ENCODE assay signal across 28 mouse cellular contexts in the genomic region with DNA sequence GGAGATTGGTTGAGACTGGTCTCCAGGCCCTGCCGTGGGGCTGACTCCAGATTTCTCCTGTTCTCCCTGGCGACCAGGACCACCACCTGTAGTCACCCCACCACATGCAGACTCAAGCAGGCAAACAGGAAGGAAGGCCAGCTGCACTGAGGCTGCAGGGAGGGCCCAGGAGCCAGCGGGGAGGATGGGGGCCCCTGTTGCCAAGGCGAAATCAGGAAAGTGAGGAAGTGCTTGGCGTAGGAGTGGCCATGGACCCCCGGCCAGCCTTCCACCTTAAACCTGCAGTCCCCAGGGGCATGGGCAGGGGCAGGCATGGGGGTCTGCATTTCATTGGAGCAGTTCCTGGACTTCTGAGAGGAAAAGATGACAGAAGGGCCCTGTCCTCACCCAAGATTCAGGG. TPM values are rescaled to one million over a fixed set of nuclear protein-coding genes. Genes with fewer than 3 reads are reported as not detected.
DNase-seq lines count a peak whose midpoint lies in the region; TF ChIP-seq lines count a peak whose summit lies in the region.
"Had no signal": no experiment of that assay in that cellular context is flagged by ENCODE, and none has a peak within 500 bp of the region (broad histone marks: within the 10 kb centered on the region; RNA-seq: fewer than 3 reads in every experiment).

No protein-coding gene starts in this region.

- no peak for TF ChIP-seq CTCF in gastrocnemius, adult 2 months (IDR thresholded peaks at IDR 0.05)
- TF ChIP-seq CTCF in left cerebral cortex, adult 2 months (IDR thresholded peaks at IDR 0.05) = no peak

- H3K27me3 ChIP-seq in embryonic facial prominence, embryonic 10.5 days (replicated peaks; ENCODE audit: low read depth, poor library complexity, severe bottlenecking) = peaks cover 28% of the 10 kb centered on the region

- intact Hi-C loops in gastrocnemius, adult 2 months (cut with DNase I) = no loop called here
- intact Hi-C loops in left cerebral cortex, adult 2 months (cut with DNase I) = no loop called here
- intact Hi-C loops in left cerebral cortex, postnatal 25 days (cut with DNase I) = no loop called here

- 75% methylated on average over 6 of the region's 6 CpGs for WGBS in embryonic facial prominence, embryonic 10.5 days

- peaks cover 76% of the 10 kb centered on the region for H3K36me3 ChIP-seq in embryonic facial prominence, embryonic 10.5 days (replicated peaks)

- H3K27ac ChIP-seq in gastrocnemius, adult 2 months = peak overlapping the region; percentile 61; the same call in 1 of the 2 replicates
- H3K27ac ChIP-seq in left cerebral cortex, adult 2 months = peak overlapping the region; percentile 71; the same call in 1 of the 2 replicates
- H3K27ac ChIP-seq in embryonic facial prominence, embryonic 10.5 days (replicated peaks) = 0 out of 2 replicates have a peak overlapping the region, but pooled peaks have one; percentile 36
- H3K27ac ChIP-seq: embryonic facial prominence, embryonic 13.5 days; forebrain, embryonic 13.5 days; macrophage; midbrain, embryonic 15.5 days had no signal

- no peak for DNase-seq in gastrocnemius, adult 2 months
- no peak for DNase-seq in gastrocnemius, postnatal 4 days (ENCODE audit: low spot score in 2 of 2)
- DNase-seq in left cerebral cortex, adult 2 months (ENCODE audit: extremely low spot score in 1 of 2, low spot score in 2 of 2) = no peak
- DNase-seq in left cerebral cortex, postnatal 25 days (ENCODE audit: low spot score in 2 of 2) = no peak
- DNase-seq in embryonic facial prominence, embryonic 10.5 days (ENCODE audit: low spot score) = no peak
- peak; percentile 31 for DNase-seq in thymus, postnatal 25 days
- DNase-seq in kidney, postnatal 14 days = no peak
- DNase-seq: adrenal gland, postnatal 14 days; cerebellum, postnatal 25 days; heart, postnatal 14 days; kidney, adult 9 months; right cerebral cortex, adult 18-20 months; right cerebral cortex, postnatal 4 days had no signal

- no peak overlapping the region for H3K4me3 ChIP-seq in gastrocnemius, adult 2 months
- no peak overlapping the region for H3K4me3 ChIP-seq in left cerebral cortex, adult 2 months
- H3K4me3 ChIP-seq in embryonic facial prominence, embryonic 10.5 days = no peak overlapping the region
- H3K4me3 ChIP-seq: embryonic facial prominence, embryonic 13.5 days; erythroblast, embryonic 14.5 days; forebrain, embryonic 13.5 days; heart, embryonic 12.5 days; midbrain, embryonic 15.5 days; neural tube, embryonic 13.5 days had no signal

- H3K4me1 ChIP-seq in embryonic facial prominence, embryonic 10.5 days = peaks cover 55% of the 10 kb centered on the region
- H3K4me1 ChIP-seq: midbrain, embryonic 15.5 days had no signal

- H3K9me3 ChIP-seq in embryonic facial prominence, embryonic 10.5 days = no peaks in the 10 kb centered on the region
- H3K9me3 ChIP-seq: embryonic facial prominence, embryonic 13.5 days; forebrain, embryonic 13.5 days; heart, embryonic 12.5 days; midbrain, embryonic 15.5 days; neural tube, embryonic 13.5 days had no signal

RNA-seq across cellular contexts. Expression of a gene that starts 3.3 kb away (rescaled TPM):
- total RNA-seq in gastrocnemius, adult 2 months (2021) = under 1 TPM; 0.15 to 0.56 TPM
- 1 to 10 TPM; 1.6 to 1.8 TPM for total RNA-seq in gastrocnemius, postnatal 4 days (2021)
- total RNA-seq in left cerebral cortex, adult 2 months (2021) = 1 to 10 TPM; 8.7 to 8.8 TPM
- total RNA-seq in left cerebral cortex, postnatal 25 days (2021) = 1 to 10 TPM; 4.9 to 5.2 TPM
- 0.43 and 1.2 TPM in 2 replicates for polyA plus RNA-seq in embryonic facial prominence, embryonic 10.5 days (2016; fragmentation: Nextera tagmentation; extraction: Ambion mirVana)
- total RNA-seq: granulocyte monocyte progenitor cell, adult 5-6 weeks had no signal
- polyA plus RNA-seq: macrophage had no signal

RNA-seq across cellular contexts. Expression of a gene that starts 11.4 kb away (rescaled TPM):
- not detected for total RNA-seq in gastrocnemius, adult 2 months (2021)
- under 1 TPM in 1 of 2 experiments, not detected in 1; 0.27 TPM for total RNA-seq in gastrocnemius, postnatal 4 days (2021)
- total RNA-seq in left cerebral cortex, adult 2 months (2021) = under 1 TPM; 0.49 to 0.57 TPM
- 1 to 10 TPM; 1.0 to 1.1 TPM for total RNA-seq in left cerebral cortex, postnatal 25 days (2021)
- 0.10 and 0.35 TPM in 2 replicates for polyA plus RNA-seq in embryonic facial prominence, embryonic 10.5 days (2016; fragmentation: Nextera tagmentation; extraction: Ambion mirVana)
- total RNA-seq: gastrocnemius, adult 8-10 months; granulocyte monocyte progenitor cell, adult 5-6 weeks; heart, postnatal 14 days; layer of hippocampus, postnatal 14 days had no signal
- polyA plus RNA-seq: erythroblast, embryonic 14.5 days; forebrain, embryonic 13.5 days; limb, embryonic 11.5 days; macrophage; midbrain, embryonic 15.5 days; neural tube, embryonic 13.5 days; stomach, embryonic 14.5 days had no signal

RNA-seq across cellular contexts. Expression of a gene that starts 17.4 kb away (rescaled TPM):
- total RNA-seq in gastrocnemius, adult 2 months (2021) = not detected
- total RNA-seq in gastrocnemius, postnatal 4 days (2021) = not detected
- total RNA-seq in left cerebral cortex, adult 2 months (2021) = 1 to 10 TPM in 1 of 2 experiments, not detected in 1; 1.1 TPM
- total RNA-seq in left cerebral cortex, postnatal 25 days (2021) = not detected
- polyA plus RNA-seq in embryonic facial prominence, embryonic 10.5 days (2016; fragmentation: Nextera tagmentation; extraction: Ambion mirVana) = not detected in 2 replicates
- total RNA-seq: adrenal gland, postnatal 14 days; gastrocnemius, adult 8-10 months; granulocyte monocyte progenitor cell, adult 5-6 weeks; heart, postnatal 14 days; layer of hippocampus, postnatal 14 days had no signal
- polyA plus RNA-seq: erythroblast, embryonic 14.5 days; forebrain, embryonic 13.5 days; heart, embryonic 12.5 days; hindbrain, embryonic 16.5 days; intestine, embryonic 16.5 days; limb, embryonic 11.5 days; liver, embryonic 14.5 days; macrophage; midbrain, embryonic 15.5 days; neural tube, embryonic 13.5 days; stomach, embryonic 14.5 days had no signal

RNA-seq across cellular contexts. Expression of a gene that starts 23.2 kb away (rescaled TPM):
- not detected for total RNA-seq in gastrocnemius, adult 2 months (2021)
- 1 to 10 TPM in 1 of 2 experiments, not detected in 1; 1.4 TPM for total RNA-seq in gastrocnemius, postnatal 4 days (2021)
- 1 to 10 TPM; 1.4 to 1.6 TPM for total RNA-seq in left cerebral cortex, adult 2 months (2021)
- total RNA-seq in left cerebral cortex, postnatal 25 days (2021) = 1 to 10 TPM in 1 of 2 experiments, under 1 TPM in 1; 0.96 to 4.2 TPM
- not detected in 2 replicates for polyA plus RNA-seq in embryonic facial prominence, embryonic 10.5 days (2016; fragmentation: Nextera tagmentation; extraction: Ambion mirVana)
- total RNA-seq: gastrocnemius, adult 8-10 months; granulocyte monocyte progenitor cell, adult 5-6 weeks; heart, postnatal 14 days had no signal
- polyA plus RNA-seq: erythroblast, embryonic 14.5 days; heart, embryonic 12.5 days; hindbrain, embryonic 16.5 days; intestine, embryonic 16.5 days; limb, embryonic 11.5 days; liver, embryonic 14.5 days; macrophage; neural tube, embryonic 13.5 days; stomach, embryonic 14.5 days had no signal

RNA-seq across cellular contexts. Expression of a gene that starts 25.0 kb away (rescaled TPM):
- 10 to 100 TPM; 38.1 to 48.2 TPM for total RNA-seq in gastrocnemius, adult 2 months (2021)
- total RNA-seq in gastrocnemius, postnatal 4 days (2021) = 10 to 100 TPM; 46.1 to 46.4 TPM
- total RNA-seq in left cerebral cortex, adult 2 months (2021) = 10 to 100 TPM; 78.3 to 79.5 TPM
- total RNA-seq in left cerebral cortex, postnatal 25 days (2021) = 10 to 100 TPM; 68.4 to 77.9 TPM
- polyA plus RNA-seq in embryonic facial prominence, embryonic 10.5 days (2016; fragmentation: Nextera tagmentation; extraction: Ambion mirVana) = 84.8 and 86.3 TPM in 2 replicates
